Mouse (Mus musculus): ENCODE data around the gene Rbbp7. TPM values are rescaled to one million over a fixed set of nuclear protein-coding genes. Genes with fewer than 3 reads are reported as not detected.
A peak's percentile ranks its signal among the peaks of the same experiment; 100 is the strongest.
"Not testable (repeated sequence)": the region's sequence is repeated elsewhere in the genome, so short reads cannot be mapped to it uniquely, and the experiment has no call there.

Rbbp7 gene
- polyA plus RNA-seq, 1 experiment from 2014 or later = 414 TPM

- 92% methylated on average over 4 of the region's 4 CpGs for WGBS
- Histone ChIP-seq H3K4me3 (no peak overlapping the region), H3K27ac (replicated peaks) (no peak overlapping the region), H3K36me3 (replicated peaks) (no peaks in the 10 kb centered on the region), H3K27me3 (replicated peaks; ENCODE audit: low read depth, poor library complexity, severe bottlenecking) (peaks cover 33% of the 10 kb centered on the region), H3K4me1 (peaks cover 6% of the 10 kb centered on the region), H3K9me3 (no peaks in the 10 kb centered on the region)
- DNase-seq (ENCODE audit: low spot score) = no peak
These were observed 5.9 kb upstream of the Rbbp7 start for GRCm38 (mm10) chrX:162754314-162754713.

- H3K4me1 ChIP-seq = peaks cover 9% of the 10 kb centered on the region
- peaks cover 10% of the 10 kb centered on the region; the same call in 1 of the 2 replicates for H3K9me3 ChIP-seq
- H3K4me3 ChIP-seq = no peak overlapping the region
- H3K27ac ChIP-seq (replicated peaks) = no peak overlapping the region
- peaks cover 29% of the 10 kb centered on the region for H3K27me3 ChIP-seq (replicated peaks; ENCODE audit: low read depth, poor library complexity, severe bottlenecking)
- DNase-seq (ENCODE audit: low spot score) = no peak
- no peaks in the 10 kb centered on the region for H3K36me3 ChIP-seq (replicated peaks)
- 39% methylated on average over 7 of the region's 7 CpGs for WGBS
These were observed 4.1 kb upstream of the Rbbp7 start for GRCm38 (mm10) chrX:162756058-162756457.

GRCm38 (mm10) chrX:162759251-162760114, 719 bp upstream of the Rbbp7 start:
- Histone ChIP-seq H3K4me3 (peak overlapping the region; percentile 75), H3K9me3 (peaks cover 10% of the 10 kb centered on the region; the same call in 1 of the 2 replicates), H3K27me3 (replicated peaks; ENCODE audit: low read depth, poor library complexity, severe bottlenecking) (peaks cover 14% of the 10 kb centered on the region), H3K27ac (replicated peaks) (peak overlapping the region; percentile 95), H3K36me3 (replicated peaks) (peaks cover 16% of the 10 kb centered on the region), H3K4me1 (peaks cover 9% of the 10 kb centered on the region)
- peak; percentile 57 for DNase-seq (ENCODE audit: low spot score)
- 19% methylated on average over 32 of the region's 32 CpGs for WGBS

DNA sequence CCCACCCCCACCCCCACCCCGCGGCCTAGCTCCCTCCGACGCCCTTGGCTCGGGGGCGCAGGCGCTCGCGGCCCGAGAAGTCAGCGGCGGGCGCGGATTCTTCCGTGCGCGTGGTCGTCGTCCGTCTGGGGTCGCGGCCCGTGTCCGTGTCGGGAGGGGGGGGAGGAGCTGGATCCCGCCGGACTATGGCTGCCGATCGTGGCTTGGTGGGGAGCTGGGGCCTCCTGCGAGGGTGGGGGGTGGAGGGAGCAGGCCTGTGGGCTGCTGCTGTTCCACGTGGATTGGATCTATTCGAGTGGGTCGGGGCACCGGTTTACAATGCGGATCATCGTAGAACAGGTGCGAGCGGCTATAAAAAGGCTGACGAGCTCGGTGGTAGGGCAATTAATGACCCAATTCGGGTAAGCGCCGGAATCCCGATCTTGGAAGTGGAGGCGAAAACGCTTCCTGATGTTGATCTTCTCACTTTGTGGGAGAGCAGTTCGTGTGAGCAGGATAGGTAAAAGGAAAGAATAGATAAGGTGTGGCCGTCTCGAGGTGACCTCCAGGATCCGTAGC, 835 bp downstream of the Rbbp7 start:
- WGBS = 11% methylated on average over 50 of the region's 50 CpGs
- peaks cover 24% of the 10 kb centered on the region for H3K36me3 ChIP-seq (replicated peaks)
- H3K27me3 ChIP-seq (replicated peaks; ENCODE audit: low read depth, poor library complexity, severe bottlenecking) = peaks cover 14% of the 10 kb centered on the region
- peak overlapping the region; percentile 75 for H3K4me3 ChIP-seq
- H3K27ac ChIP-seq (replicated peaks) = peak overlapping the region; percentile 95
- H3K4me1 ChIP-seq = peaks cover 9% of the 10 kb centered on the region
- DNase-seq (ENCODE audit: low spot score) = no peak
- H3K9me3 ChIP-seq = peaks cover 10% of the 10 kb centered on the region; the same call in 1 of the 2 replicates

GRCm38 (mm10) chrX:162761716-162762395, 1.7 kb downstream of the Rbbp7 start:
- H3K4me1 ChIP-seq = peaks cover 9% of the 10 kb centered on the region
- H3K27me3 ChIP-seq (replicated peaks; ENCODE audit: low read depth, poor library complexity, severe bottlenecking) = peaks cover 14% of the 10 kb centered on the region
- H3K27ac ChIP-seq (replicated peaks) = no peak overlapping the region
- 57% methylated on average over 9 of the region's 9 CpGs for WGBS
- DNase-seq (ENCODE audit: low spot score) = no peak
- peaks cover 10% of the 10 kb centered on the region; the same call in 1 of the 2 replicates for H3K9me3 ChIP-seq
- H3K36me3 ChIP-seq (replicated peaks) = peaks cover 32% of the 10 kb centered on the region
- H3K4me3 ChIP-seq = peak overlapping the region; percentile 75

DNA sequence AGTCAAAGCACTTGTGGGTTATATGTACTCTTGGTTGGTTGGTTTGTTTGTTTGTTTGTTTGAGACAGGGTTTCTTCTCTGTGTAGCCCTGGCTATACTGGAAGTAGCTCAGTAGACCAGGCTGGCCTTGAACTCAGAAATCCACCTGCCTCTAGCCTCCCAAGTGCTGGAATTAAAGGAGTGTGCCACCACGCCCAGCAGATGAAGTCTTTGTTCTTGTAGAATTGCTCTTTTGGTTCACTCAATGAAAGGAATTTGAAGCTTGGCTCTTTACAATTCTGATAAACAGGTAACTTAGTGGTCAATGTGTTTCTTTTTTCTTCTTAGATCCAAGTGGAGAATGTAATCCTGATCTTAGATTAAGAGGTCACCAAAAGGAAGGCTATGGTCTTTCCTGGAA, 10.5 kb downstream of the Rbbp7 start:
- H3K27me3 ChIP-seq (replicated peaks; ENCODE audit: low read depth, poor library complexity, severe bottlenecking) = peaks cover 25% of the 10 kb centered on the region
- DNase-seq (ENCODE audit: low spot score) = no peak
- 86% methylated on average over 1 of the region's 1 CpGs for WGBS
- H3K4me3 ChIP-seq = no peak overlapping the region
- H3K9me3 ChIP-seq = no peaks in the 10 kb centered on the region
- H3K4me1 ChIP-seq = no peaks in the 10 kb centered on the region
- H3K27ac ChIP-seq (replicated peaks) = no peak overlapping the region
- H3K36me3 ChIP-seq (replicated peaks) = peaks cover 90% of the 10 kb centered on the region

- no peak for DNase-seq (ENCODE audit: low spot score)
- no peaks in the 10 kb centered on the region for H3K9me3 ChIP-seq
- no peak overlapping the region for H3K4me3 ChIP-seq
- H3K36me3 ChIP-seq (replicated peaks) = peaks cover 53% of the 10 kb centered on the region
- H3K27me3 ChIP-seq (replicated peaks; ENCODE audit: low read depth, poor library complexity, severe bottlenecking) = peaks cover 58% of the 10 kb centered on the region
- WGBS = 70% methylated on average over 1 of the region's 1 CpGs
- no peaks in the 10 kb centered on the region for H3K4me1 ChIP-seq
- H3K27ac ChIP-seq (replicated peaks) = no peak overlapping the region
These were observed 28.2 kb downstream of the Rbbp7 start for GRCm38 (mm10) chrX:162788372-162788771.

GRCm38 (mm10) chrX:162791392-162791791, 31.2 kb downstream of the Rbbp7 start:
- not testable (repeated sequence) for H3K4me3 ChIP-seq; H3K9me3 ChIP-seq; H3K4me1 ChIP-seq; DNase-seq (ENCODE audit: low spot score); H3K27ac ChIP-seq (replicated peaks)
- H3K36me3 ChIP-seq (replicated peaks) = peaks cover 41% of the 10 kb centered on the region
- peaks cover 37% of the 10 kb centered on the region for H3K27me3 ChIP-seq (replicated peaks; ENCODE audit: low read depth, poor library complexity, severe bottlenecking)
- 85% methylated on average over 5 of the region's 5 CpGs for WGBS

GRCm38 (mm10) chrX:162800371-162800770, 40.2 kb downstream of the Rbbp7 start:
- peaks cover 25% of the 10 kb centered on the region for H3K36me3 ChIP-seq (replicated peaks)
- H3K4me3 ChIP-seq = no peak overlapping the region
- H3K9me3 ChIP-seq = no peaks in the 10 kb centered on the region
- no peaks in the 10 kb centered on the region for H3K27me3 ChIP-seq (replicated peaks; ENCODE audit: low read depth, poor library complexity, severe bottlenecking)
- peak; percentile 38 for DNase-seq (ENCODE audit: low spot score)
- H3K27ac ChIP-seq (replicated peaks) = no peak overlapping the region
- no peaks in the 10 kb centered on the region for H3K4me1 ChIP-seq

GRCm38 (mm10) chrX:162828016-162828415, 67.8 kb downstream of the Rbbp7 start:
- H3K27ac ChIP-seq (replicated peaks) = no peak overlapping the region
- no peaks in the 10 kb centered on the region for H3K9me3 ChIP-seq
- H3K27me3 ChIP-seq (replicated peaks; ENCODE audit: low read depth, poor library complexity, severe bottlenecking) = peaks cover 24% of the 10 kb centered on the region
- H3K4me3 ChIP-seq = peak overlapping the region; percentile 69
- no peak for DNase-seq (ENCODE audit: low spot score)
- peaks cover under 1% of the 10 kb centered on the region; the same call in 1 of the 2 replicates for H3K36me3 ChIP-seq (replicated peaks)
- WGBS = 51% methylated on average over 6 of the region's 6 CpGs
- H3K4me1 ChIP-seq = no peaks in the 10 kb centered on the region

Measured in embryonic facial prominence, embryonic 10.5 days (tissue).